Mouse (Mus musculus) cortical plate, adult 2 months (tissue): ENCODE results near the gene Prr14.

ENCODE experiments used
- CTCF ChIP-seq: fragments of 200-500 bp; IDR thresholded peaks from 2 replicates; pipeline ENCODE4 v1.5.1; 2011; ENCODE audit warnings: mild to moderate bottlenecking, control low read depth, low read length; ENCODE audit not compliant: insufficient read depth; ENCODE audit errors: extremely low read depth
- POLR2A ChIP-seq: fragments of 200-500 bp; IDR thresholded peaks from 2 replicates; pipeline ENCODE4 v1.6.1; 2011; ENCODE audit warnings: mild to moderate bottlenecking, low read length, control low read depth; ENCODE audit not compliant: insufficient read depth; ENCODE audit errors: extremely low read depth

DNA sequence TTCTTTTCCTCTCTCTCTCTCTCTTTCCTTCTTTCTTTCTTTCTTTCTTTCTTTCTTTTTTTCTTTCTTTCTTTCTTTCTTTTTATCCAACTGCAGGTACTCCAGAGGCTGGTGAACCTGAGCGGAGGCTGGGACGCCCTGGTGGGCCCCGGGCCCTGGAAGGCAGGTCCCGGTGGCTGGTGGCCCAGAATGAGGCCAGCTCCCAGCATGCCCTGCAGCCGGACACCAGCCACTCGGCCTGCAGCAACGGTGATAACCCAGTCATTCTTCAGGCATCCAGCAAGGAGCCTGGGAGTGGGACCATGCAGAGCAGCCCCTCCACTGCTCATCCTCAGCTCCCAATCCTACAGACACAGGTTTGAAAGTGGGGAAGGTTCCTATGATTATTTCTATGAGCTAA is 56.4 kb downstream of the Prr14 start:
- TF ChIP-seq CTCF (no peak), POLR2A (no peak)
